Mouse (Mus musculus): ENCODE data around the gene Olfr198. TPM values are rescaled to one million over a fixed set of nuclear protein-coding genes. Genes with fewer than 3 reads are reported as not detected.

Gene Olfr198
- not detected in 2 replicates for total RNA-seq (2023)

GRCm38 (mm10) chr16:59203433-59203832, at the start of gene Olfr198:
Gene Olfr198 (minus strand): TSS chr16:59203533.

GRCm38 (mm10) chr16:59219667-59220066, 16.3 kb upstream of the Olfr198 start, which contains the start of gene Olfr199:
Gene Olfr199 (minus strand): TSS chr16:59219767.

GRCm38 (mm10) chr16:59170354-59170753, 33.0 kb downstream of the Olfr198 start, which contains the start of gene Olfr196:
Gene Olfr196 (minus strand): TSS chr16:59170454.

Other genes with a start within 250 kb of the Olfr198 start
- not detected in 2 replicates for gene Olfr183, start 208.2 kb downstream of the Olfr198 start, total RNA-seq (2023)
- gene Olfr186, start 173.2 kb downstream of the Olfr198 start, total RNA-seq (2023): not detected in 2 replicates
- not detected in 2 replicates for gene Olfr187, start 163.8 kb downstream of the Olfr198 start, total RNA-seq (2023)
- gene Olfr190, start 125.5 kb downstream of the Olfr198 start, total RNA-seq (2023): not detected in 2 replicates
- gene Olfr191, start 113.7 kb downstream of the Olfr198 start, total RNA-seq (2023): not detected in 2 replicates
- not detected in 2 replicates for gene Olfr193, start 91.7 kb downstream of the Olfr198 start, total RNA-seq (2023)
- not detected in 2 replicates for gene Olfr194, start 82.5 kb downstream of the Olfr198 start, total RNA-seq (2023)
- not detected in 2 replicates for gene Olfr195, start 56.5 kb downstream of the Olfr198 start, total RNA-seq (2023)
- gene Olfr196, start 33.1 kb downstream of the Olfr198 start, total RNA-seq (2023): not detected in 2 replicates
- gene Olfr199, start 16.2 kb upstream of the Olfr198 start, total RNA-seq (2023): not detected in 2 replicates
- gene Olfr201, start 69.1 kb upstream of the Olfr198 start, total RNA-seq (2023): not detected in 2 replicates
- gene Olfr202, start 83.3 kb upstream of the Olfr198 start, total RNA-seq (2023): not detected in 2 replicates
- not detected in 2 replicates for gene Olfr203, start 95.3 kb upstream of the Olfr198 start, total RNA-seq (2023)
- not detected in 2 replicates for gene Olfr204, start 114.7 kb upstream of the Olfr198 start, total RNA-seq (2023)
- gene Olfr205, start 127.6 kb upstream of the Olfr198 start, total RNA-seq (2023): not detected in 2 replicates
- not detected in 2 replicates for gene Olfr206, start 145.7 kb upstream of the Olfr198 start, total RNA-seq (2023)
- gene Olfr209, start 160.5 kb upstream of the Olfr198 start, total RNA-seq (2023): not detected in 2 replicates
- gene Gabrr3, start 203.8 kb upstream of the Olfr198 start, total RNA-seq (2023): not detected in 2 replicates